Mouse (Mus musculus) megakaryocyte-erythroid progenitor cell, adult 5-6 weeks (primary cell): Measurements from ENCODE around the gene Ifnl2. TPM values are rescaled to one million over a fixed set of nuclear protein-coding genes. Genes with fewer than 3 reads are reported as not detected.
A peak's percentile ranks its signal among the peaks of the same experiment; 100 is the strongest.

Experiments
- ATAC-seq: replicated peaks from 2 replicates; pipeline ENCODE4 v1.8.0; 2016; ENCODE audit warnings: mild to moderate bottlenecking, inconsistent platforms; ENCODE audit not compliant: severe bottlenecking, poor library complexity, low FRiP score, low TSS enrichment
- total RNA-seq, 2 experiments: library from RNA; stranded (forward) in 1 of 2; stranded (reverse) in 1 of 2; fragments of 200-1000, 215-1000 nt in 1 of 2; fragments of >200 nt in 1 of 2; fragmentation: Nextera tagmentation in 1 of 2; gene quantifications; 2 replicates each; pipeline ENCODE4 v1.2.3; 2014 to 2017

Ifnl2 gene
- total RNA-seq, 2 experiments from 2014 or later: not detected

DNA sequence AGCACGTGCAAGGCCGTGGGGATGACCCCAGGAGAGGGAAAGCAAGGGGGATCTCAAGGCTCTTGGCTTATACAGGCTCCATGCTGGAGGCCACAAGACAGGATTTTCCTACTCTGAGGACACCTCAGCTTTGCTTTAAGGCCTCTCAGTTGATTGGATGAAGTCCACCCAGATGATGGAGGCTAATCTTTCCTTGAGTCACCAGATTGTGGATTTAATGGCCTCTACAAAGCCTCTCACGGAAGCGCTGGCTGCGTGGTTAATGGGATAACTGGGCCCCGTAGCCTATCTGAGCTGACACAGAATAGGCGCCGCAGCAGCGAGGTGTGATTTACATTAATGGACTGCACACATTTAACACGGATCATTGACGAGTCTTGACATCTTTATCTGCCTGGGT is 14.8 kb downstream of the Ifnl2 start:
- ATAC-seq: no peak

DNA sequence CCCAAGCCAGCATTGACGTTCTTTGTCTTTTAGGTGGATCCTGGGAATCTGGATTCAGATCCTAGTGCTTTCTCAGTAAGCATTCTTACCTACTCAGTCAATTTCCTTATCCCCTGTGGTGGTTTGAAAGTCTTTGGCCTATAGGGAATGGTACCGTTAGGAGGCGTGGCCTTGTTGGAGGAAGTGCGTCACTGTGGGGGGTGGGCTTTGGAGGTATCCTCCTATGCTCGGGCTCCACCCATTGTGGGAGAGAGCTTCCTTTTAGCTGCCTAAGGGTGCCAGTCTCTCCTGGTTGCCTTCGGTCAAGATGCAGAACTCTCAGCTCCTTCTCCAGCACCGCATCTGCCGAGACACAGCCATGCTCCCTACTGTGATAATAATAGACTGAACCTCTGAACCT is 17.9 kb downstream of the Ifnl2 start:
- no peak for ATAC-seq

DNA sequence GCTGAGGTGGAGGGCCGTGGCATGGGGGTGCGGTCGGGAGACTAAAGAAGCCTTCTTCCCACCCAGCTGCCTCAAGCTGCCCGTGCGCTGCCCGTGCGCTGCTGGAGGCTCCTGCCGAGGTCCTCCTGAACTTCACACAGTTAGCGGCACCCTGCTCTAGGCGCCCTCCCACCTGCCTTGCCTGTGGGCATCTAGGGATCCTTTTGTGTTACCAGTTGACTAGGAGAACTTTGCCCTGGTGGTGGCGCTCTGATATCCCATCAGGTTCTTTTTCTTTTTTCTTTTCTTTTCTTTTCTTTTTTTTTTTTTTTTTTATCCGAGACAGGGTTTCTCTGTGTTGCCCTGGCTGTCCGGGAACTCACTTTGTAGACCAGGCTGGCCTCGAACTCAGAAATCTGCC is 19.4 kb downstream of the Ifnl2 start:
- 0 out of 2 replicates have a peak, but pooled peaks have one; percentile 22 for ATAC-seq

DNA sequence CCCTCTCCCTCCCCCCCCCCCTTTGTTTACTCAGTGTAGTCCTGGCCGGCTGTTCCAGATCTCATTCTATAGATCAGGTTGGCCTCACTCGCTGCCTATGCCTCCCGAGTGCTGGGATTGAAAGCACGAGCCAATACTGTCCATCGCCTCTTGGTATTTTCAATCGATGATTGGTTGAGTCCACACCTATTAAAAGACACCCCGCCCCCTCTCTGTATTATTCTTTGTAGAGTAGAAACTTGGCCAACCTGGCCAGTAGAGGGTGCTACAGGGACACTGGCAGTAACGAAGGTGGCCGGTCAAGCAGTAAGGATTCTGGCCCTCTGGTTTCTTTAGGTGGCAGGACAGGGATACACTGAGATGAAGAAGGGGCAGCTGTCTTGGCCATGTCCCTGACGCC is 19.8 kb downstream of the Ifnl2 start:
- ATAC-seq: peak; percentile 75

DNA sequence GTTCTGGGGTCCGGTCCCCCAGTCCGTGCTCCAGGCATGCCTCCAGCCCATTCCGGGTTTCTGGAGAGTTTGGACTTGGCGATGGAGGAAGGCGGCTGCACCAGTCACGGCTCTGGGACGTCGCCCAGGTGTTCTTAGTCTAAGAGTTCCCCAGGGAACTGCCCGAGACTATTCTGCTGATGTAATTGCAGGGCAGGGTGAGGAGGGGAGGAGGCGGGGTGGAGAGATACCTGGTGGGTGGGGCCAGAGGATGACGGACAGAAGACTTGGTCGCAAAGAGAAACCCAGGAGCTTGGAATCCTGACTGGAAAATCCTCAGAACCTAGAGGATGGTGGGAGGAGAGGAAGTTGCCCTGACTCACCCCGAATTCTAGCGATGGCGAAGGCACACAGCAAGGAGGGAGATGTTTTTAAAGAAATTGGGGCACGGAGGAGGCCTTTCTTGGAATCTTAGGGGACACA is 22.2 kb downstream of the Ifnl2 start:
- no peak for ATAC-seq

DNA sequence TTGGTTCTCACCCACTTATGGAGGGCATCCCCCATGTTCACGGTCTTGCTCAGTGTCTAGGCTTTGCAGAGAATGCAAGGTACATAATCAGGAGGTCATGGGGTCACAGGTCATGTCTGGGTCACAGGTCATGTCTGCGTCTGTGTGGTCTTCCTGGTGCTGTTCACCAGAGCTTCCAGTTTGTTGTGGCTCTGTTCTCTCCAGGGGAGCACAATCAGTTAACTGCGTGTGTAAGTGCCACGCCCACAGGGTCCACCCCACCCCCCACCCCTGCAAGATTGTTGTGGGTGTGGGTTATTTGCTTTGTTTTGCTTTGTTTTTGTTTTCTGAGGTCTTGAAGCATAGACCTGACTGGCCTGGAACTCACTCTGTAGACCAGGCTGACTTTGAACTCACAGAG is 26.1 kb downstream of the Ifnl2 start:
- ATAC-seq: no peak

DNA sequence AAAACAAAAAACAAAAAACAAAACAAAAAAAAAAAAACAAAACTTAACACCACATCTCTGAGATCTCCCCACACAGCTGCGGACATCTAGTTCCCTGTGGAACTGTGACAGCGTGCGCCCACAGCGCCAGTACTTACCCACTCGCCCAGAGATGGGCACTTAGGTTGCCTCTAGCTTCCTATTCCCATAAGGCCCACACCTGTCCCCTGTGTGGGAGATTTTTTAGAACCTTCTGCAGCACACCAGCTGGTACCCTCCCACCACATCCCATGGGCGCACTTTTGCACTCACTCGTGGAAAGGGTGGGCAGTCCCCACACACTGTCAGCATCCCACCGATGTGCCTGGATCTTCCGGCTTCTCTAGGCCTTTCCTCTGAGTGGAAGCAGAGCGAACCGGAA is 27.4 kb downstream of the Ifnl2 start:
- ATAC-seq: no peak

DNA sequence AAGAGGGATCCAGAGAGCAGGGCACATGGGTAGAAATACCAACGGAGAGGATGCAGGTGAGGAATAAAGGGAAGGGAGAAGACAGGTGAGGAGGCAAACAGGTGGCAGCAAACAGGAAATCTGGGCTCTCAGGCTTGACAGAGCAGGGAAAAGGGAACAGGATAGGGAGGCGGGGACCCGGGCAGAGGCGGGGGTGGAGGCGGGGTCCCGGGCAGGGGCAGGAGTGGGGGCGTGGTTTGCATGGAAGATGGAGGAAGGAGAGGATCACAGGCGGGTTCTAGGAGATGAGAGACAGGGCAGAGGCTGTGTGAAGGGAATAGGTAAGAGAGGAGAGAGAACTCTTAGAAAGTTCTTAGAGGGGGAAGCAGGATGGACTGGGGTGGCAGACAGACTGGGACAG is 31.4 kb downstream of the Ifnl2 start:
- no peak for ATAC-seq

DNA sequence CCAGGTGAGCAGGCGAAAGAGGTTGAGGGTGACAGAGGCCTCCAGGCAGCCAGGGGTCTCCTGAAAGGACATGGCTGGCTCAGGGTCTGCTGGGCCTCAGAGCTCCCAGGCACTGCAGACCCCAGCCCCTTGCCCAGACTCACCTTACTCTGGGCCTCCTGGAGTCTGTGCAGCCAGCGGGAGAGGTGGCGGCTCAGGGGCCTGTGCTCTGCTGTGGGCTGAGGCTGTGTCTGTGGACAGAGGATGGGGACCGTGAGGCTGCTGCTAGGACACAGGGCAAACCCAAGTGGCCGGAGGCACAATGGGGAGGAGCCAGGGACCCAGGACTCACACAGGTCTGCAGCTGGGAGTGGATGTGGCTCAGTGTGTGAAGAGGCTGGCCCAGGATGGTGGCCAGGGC is 32.9 kb downstream of the Ifnl2 start:
- ATAC-seq: 0 out of 2 replicates have a peak, but pooled peaks have one; percentile 26

DNA sequence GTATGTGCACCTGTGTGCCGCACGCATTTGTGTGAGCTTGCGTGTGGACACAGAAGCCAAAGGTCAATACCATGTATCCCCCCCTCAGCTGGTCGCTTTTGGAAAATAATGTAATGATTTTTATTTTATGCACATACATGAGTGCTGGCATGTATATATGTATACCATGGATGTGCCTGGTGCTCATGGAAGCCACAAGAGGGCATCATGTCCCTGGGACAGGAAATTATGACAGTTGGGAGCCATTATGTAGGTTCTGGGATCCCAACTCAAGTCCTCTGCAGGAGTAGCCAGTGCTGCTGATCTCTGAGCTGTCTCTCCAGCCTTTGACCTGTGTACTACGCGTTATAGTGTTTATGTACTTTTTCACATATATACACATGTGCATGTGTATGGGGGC is 34.1 kb downstream of the Ifnl2 start:
- ATAC-seq: no peak

DNA sequence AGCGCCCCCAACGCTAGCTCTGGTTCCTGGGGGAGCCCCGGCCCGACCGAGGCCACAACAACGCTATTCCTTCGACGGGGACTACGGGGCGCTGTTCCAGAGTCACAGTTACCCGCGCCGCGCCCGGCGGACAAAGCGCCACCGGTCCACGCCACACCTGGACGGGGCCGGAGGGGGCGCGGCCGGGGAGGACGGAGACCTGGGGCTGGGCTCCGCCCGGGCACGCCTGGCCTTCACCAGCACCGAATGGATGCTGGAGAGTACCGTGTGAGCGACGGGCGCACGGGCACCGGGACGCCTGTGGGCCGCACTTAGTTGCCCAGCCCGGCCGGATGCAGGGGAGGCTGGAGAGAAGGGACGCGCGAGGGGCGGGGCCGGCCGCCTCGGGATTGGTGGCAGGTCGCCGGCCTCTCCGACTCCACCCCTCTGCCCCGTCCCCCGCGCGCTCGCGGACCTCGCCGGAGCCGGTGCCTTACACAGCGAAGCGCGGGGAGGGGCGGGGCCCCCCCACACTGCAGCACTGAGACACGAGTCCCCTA is 43.0 kb downstream of the Ifnl2 start:
- peak; percentile 59 for ATAC-seq

DNA sequence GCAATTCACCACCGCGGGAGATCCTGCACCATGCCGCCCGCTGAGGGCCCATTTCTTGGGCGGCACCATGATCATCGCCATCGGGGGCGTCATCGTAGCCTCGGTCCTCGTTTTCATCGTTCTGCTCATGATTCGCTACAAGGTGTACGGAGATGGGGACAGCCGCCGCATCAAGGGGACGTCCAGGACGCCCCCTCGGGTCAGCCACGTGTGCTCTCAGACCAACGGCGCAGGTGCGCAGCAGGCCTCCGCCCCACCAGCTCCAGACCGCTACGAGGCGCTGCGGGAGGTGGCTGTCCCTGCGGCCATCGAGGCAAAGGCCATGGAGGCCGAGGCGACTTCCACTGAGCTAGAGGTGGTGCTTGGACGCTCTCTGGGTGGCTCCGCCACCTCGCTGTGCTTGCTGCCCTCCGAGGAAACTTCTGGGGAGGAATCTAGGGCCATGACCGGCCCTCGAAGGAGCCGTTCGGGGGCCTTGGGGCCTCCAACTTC is 43.5 kb downstream of the Ifnl2 start:
- no peak for ATAC-seq

DNA sequence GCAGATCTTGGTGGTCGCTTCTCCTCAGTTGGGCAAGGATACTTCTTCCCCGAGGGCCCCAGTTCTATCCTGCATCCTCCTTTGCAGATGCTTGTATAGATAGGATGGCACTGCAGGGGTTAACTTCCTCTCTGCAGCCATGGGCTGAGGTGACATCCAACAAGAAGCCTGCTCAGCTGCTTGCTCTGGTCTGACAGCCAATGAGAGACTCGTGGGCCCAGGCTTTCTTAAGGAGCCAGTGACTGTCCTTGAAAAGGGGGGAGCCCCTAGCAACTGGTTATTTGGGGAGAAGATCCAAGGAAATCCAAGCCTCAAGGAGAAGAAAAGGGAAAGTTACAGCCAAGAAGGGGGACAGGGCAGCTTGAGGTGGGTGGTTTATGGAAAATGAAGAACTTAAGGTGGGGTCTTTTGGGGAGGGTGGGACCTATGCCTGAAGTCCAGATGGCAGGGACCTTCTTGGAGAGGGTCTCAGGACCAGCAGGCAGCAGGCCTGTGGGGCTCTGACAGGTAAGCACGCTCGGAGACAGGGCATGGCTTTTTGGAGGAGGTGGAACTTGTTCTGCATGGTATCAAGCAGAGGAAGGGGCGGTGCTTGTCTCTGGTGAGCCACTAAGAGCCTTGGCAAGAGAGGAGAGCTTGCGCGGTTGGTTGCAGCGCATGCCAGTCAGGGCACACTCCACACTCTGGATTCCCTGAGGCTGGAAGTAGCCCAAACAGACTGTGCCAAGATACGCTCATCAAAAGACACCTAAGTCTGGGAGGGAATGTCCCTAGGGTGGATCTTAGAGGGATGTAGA is 45.6 kb downstream of the Ifnl2 start:
- peak; percentile 83 for ATAC-seq

DNA sequence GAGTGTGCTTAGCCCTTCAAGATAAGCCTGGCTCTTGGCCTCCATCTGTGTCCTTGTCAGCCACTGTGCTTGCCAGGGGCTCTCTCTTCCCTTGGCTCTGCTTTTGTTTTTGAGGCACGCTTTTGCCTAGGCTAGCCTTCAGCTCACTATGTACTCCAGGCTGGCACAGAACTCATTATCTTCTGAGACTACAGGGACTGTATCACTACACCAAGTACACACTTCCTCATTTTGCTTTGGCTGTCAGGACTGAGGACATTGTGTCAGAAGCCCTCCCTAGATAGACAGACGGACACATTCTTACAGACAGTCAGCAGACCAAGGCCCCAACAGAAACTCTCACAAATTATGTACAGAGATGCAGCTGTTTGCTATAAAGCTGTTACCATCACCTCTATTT is 47.5 kb downstream of the Ifnl2 start:
- no peak for ATAC-seq

DNA sequence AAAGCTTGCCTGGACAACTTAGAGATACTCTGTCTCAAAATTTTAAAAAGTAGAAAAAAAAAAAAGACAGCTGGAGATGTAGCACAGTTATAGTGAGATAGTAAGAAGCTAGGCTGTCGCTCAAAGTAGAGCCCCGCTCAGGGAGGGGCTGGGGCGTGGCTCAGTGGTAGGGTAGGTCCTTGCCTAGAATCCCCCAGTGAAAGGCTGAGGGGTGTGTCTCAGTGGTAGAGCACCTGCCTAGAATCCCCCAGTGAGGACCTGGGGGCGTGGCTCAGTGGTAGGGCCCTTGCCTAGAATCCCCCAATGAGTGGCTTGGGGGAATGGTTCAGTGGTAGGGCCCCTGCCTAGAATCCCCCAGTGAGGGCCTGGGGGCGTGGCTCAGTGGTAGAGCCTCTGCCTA is 49.9 kb downstream of the Ifnl2 start:
- no peak for ATAC-seq

Other genes with a start within 250 kb of the Ifnl2 start
- 2.2 and 4.2 TPM in 2 replicates for gene Eid2, start 242.6 kb downstream of the Ifnl2 start, total RNA-seq (2014; fragmentation: Nextera tagmentation)
- 2.0 and 2.9 TPM in 2 replicates for gene Eid2, start 242.6 kb downstream of the Ifnl2 start, total RNA-seq (2017)
- 2.1 and 2.9 TPM in 2 replicates for gene Eid2b, start 232.7 kb downstream of the Ifnl2 start, total RNA-seq (2014; fragmentation: Nextera tagmentation)
- gene Eid2b, start 232.7 kb downstream of the Ifnl2 start, total RNA-seq (2017): 0.38 and 1.4 TPM in 2 replicates
- gene Selenov, start 219.3 kb downstream of the Ifnl2 start, total RNA-seq (2014; fragmentation: Nextera tagmentation): not detected in 2 replicates
- not detected in 2 replicates for gene Selenov, start 219.3 kb downstream of the Ifnl2 start, total RNA-seq (2017)
- 0.45 TPM in 1 of 2 replicates, not detected in the other for gene Dll3, start 208.2 kb downstream of the Ifnl2 start, total RNA-seq (2014; fragmentation: Nextera tagmentation)
- not detected in 2 replicates for gene Dll3, start 208.2 kb downstream of the Ifnl2 start, total RNA-seq (2017)
- gene Timm50, start 198.4 kb downstream of the Ifnl2 start, total RNA-seq (2014; fragmentation: Nextera tagmentation): 77.5 and 91.2 TPM in 2 replicates
- gene Timm50, start 198.4 kb downstream of the Ifnl2 start, total RNA-seq (2017): 31.5 and 66.9 TPM in 2 replicates
- gene Supt5, start 171.7 kb downstream of the Ifnl2 start, total RNA-seq (2014; fragmentation: Nextera tagmentation): 87.6 and 113 TPM in 2 replicates
- gene Supt5, start 171.7 kb downstream of the Ifnl2 start, total RNA-seq (2017): 68.5 and 79.4 TPM in 2 replicates
- gene Rps16, start 159.8 kb downstream of the Ifnl2 start, total RNA-seq (2014; fragmentation: Nextera tagmentation): 3,991 and 4,625 TPM in 2 replicates
- gene Rps16, start 159.8 kb downstream of the Ifnl2 start, total RNA-seq (2017): 881 and 1,091 TPM in 2 replicates
- gene Plekhg2, start 137.9 kb downstream of the Ifnl2 start, total RNA-seq (2014; fragmentation: Nextera tagmentation): 4.1 and 7.7 TPM in 2 replicates
- 0.19 and 2.3 TPM in 2 replicates for gene Plekhg2, start 137.9 kb downstream of the Ifnl2 start, total RNA-seq (2017)
- 13.4 and 15.3 TPM in 2 replicates for gene Zfp36, start 130.2 kb downstream of the Ifnl2 start, total RNA-seq (2014; fragmentation: Nextera tagmentation)
- 26.9 and 33.7 TPM in 2 replicates for gene Zfp36, start 130.2 kb downstream of the Ifnl2 start, total RNA-seq (2017)
- gene Med29, start 117.7 kb downstream of the Ifnl2 start, total RNA-seq (2014; fragmentation: Nextera tagmentation): 22.3 and 28.9 TPM in 2 replicates
- gene Med29, start 117.7 kb downstream of the Ifnl2 start, total RNA-seq (2017): 9.9 and 16.0 TPM in 2 replicates
- 65.0 and 84.6 TPM in 2 replicates for gene Paf1, start 117.5 kb downstream of the Ifnl2 start, total RNA-seq (2014; fragmentation: Nextera tagmentation)
- gene Paf1, start 117.5 kb downstream of the Ifnl2 start, total RNA-seq (2017): 129 and 149 TPM in 2 replicates
- 79.4 and 81.5 TPM in 2 replicates for gene Gmfg, start 73.0 kb downstream of the Ifnl2 start, total RNA-seq (2014; fragmentation: Nextera tagmentation)
- gene Gmfg, start 73.0 kb downstream of the Ifnl2 start, total RNA-seq (2017): 179 and 328 TPM in 2 replicates
- gene Lrfn1, start 58.5 kb downstream of the Ifnl2 start, total RNA-seq (2014; fragmentation: Nextera tagmentation): 0.44 and 0.82 TPM in 2 replicates
- 0.08 and 0.09 TPM in 2 replicates for gene Lrfn1, start 58.5 kb downstream of the Ifnl2 start, total RNA-seq (2017)
- gene Ifnl3, start 12.4 kb upstream of the Ifnl2 start, total RNA-seq (2014; fragmentation: Nextera tagmentation): not detected in 2 replicates
- not detected in 2 replicates for gene Ifnl3, start 12.4 kb upstream of the Ifnl2 start, total RNA-seq (2017)
- not detected in 2 replicates for gene Sycn, start 30.4 kb upstream of the Ifnl2 start, total RNA-seq (2014; fragmentation: Nextera tagmentation)
- gene Sycn, start 30.4 kb upstream of the Ifnl2 start, total RNA-seq (2017): not detected in 2 replicates
- gene Nccrp1, start 36.8 kb upstream of the Ifnl2 start, total RNA-seq (2014; fragmentation: Nextera tagmentation): 2.1 TPM in 1 of 2 replicates, not detected in the other
- gene Nccrp1, start 36.8 kb upstream of the Ifnl2 start, total RNA-seq (2017): not detected in 2 replicates
- 20.3 and 26.2 TPM in 2 replicates for gene Samd4b, start 87.7 kb upstream of the Ifnl2 start, total RNA-seq (2014; fragmentation: Nextera tagmentation)
- gene Samd4b, start 87.7 kb upstream of the Ifnl2 start, total RNA-seq (2017): 3.4 and 7.2 TPM in 2 replicates
- 5.3 and 8.3 TPM in 2 replicates for gene Pak4, start 87.7 kb upstream of the Ifnl2 start, total RNA-seq (2014; fragmentation: Nextera tagmentation)
- gene Pak4, start 87.7 kb upstream of the Ifnl2 start, total RNA-seq (2017): 7.9 and 8.3 TPM in 2 replicates
- not detected in 2 replicates for gene Acp7, start 120.9 kb upstream of the Ifnl2 start, total RNA-seq (2014; fragmentation: Nextera tagmentation)
- not detected in 2 replicates for gene Acp7, start 120.9 kb upstream of the Ifnl2 start, total RNA-seq (2017)
- not detected in 2 replicates for gene Fbxo27, start 182.4 kb upstream of the Ifnl2 start, total RNA-seq (2014; fragmentation: Nextera tagmentation)
- gene Fbxo27, start 182.4 kb upstream of the Ifnl2 start, total RNA-seq (2017): not detected in 2 replicates
- gene Fbxo17, start 206.3 kb upstream of the Ifnl2 start, total RNA-seq (2014; fragmentation: Nextera tagmentation): 1.6 TPM in 1 of 2 replicates, not detected in the other
- 0.34 and 1.2 TPM in 2 replicates for gene Fbxo17, start 206.3 kb upstream of the Ifnl2 start, total RNA-seq (2017)
- gene Mrps12, start 231.4 kb upstream of the Ifnl2 start, total RNA-seq (2014; fragmentation: Nextera tagmentation): 152 and 185 TPM in 2 replicates
- gene Mrps12, start 231.4 kb upstream of the Ifnl2 start, total RNA-seq (2017): 31.2 and 55.9 TPM in 2 replicates
- gene Sars2, start 231.5 kb upstream of the Ifnl2 start, total RNA-seq (2014; fragmentation: Nextera tagmentation): 24.9 and 32.6 TPM in 2 replicates
- 11.3 and 15.6 TPM in 2 replicates for gene Sars2, start 231.5 kb upstream of the Ifnl2 start, total RNA-seq (2017)
- gene Ccer2, start 245.7 kb upstream of the Ifnl2 start, total RNA-seq (2014; fragmentation: Nextera tagmentation): not detected in 2 replicates
- not detected in 2 replicates for gene Ccer2, start 245.7 kb upstream of the Ifnl2 start, total RNA-seq (2017)